Mouse (Mus musculus) heart, postnatal 0 days (tissue): ENCODE measurements around the gene Socs1. TPM values are rescaled to one million over a fixed set of nuclear protein-coding genes. Genes with fewer than 3 reads are reported as not detected.

ENCODE experiments used
- ATAC-seq: fragments of 200-750 bp; cut with Nextera tagmentation; 2 replicates; pipeline ENCODE4 v1.8.0; 2017; ENCODE audit warnings: low read depth, moderate number of reproducible peaks, moderate library complexity; ENCODE audit not compliant: insufficient read depth
- DNase-seq: peaks from one replicate; pipeline ENCODE4 v3.0.0-alpha.2; 2016; ENCODE audit warnings: low spot score
- H3K27ac ChIP-seq: fragments of 300-500 bp; sonication (generic); 2 replicates; pipeline ENCODE4 v1.5.1; 2014; ENCODE audit warnings: low read depth, mild to moderate bottlenecking
- H3K27me3 ChIP-seq: fragments of 300-500 bp; sonication (generic); 2 replicates; pipeline ENCODE4 v1.6.1; 2014; ENCODE audit warnings: low read length, mixed read lengths; ENCODE audit not compliant: control insufficient read depth, insufficient read depth
- H3K36me3 ChIP-seq: fragments of 300-500 bp; sonication (generic); replicated peaks from 2 replicates; pipeline ENCODE4 v1.6.1; 2014; ENCODE audit warnings: low read length, mixed read lengths; ENCODE audit not compliant: control insufficient read depth, insufficient read depth
- H3K4me1 ChIP-seq: fragments of 300-500 bp; sonication (generic); 2 replicates; pipeline ENCODE4 v1.6.1; 2014; ENCODE audit warnings: antibody characterized with exemption; ENCODE audit not compliant: control insufficient read depth, insufficient read depth
- H3K4me2 ChIP-seq: fragments of 300-500 bp; sonication (generic); 2 replicates; pipeline ENCODE4 v1.6.1; 2014; ENCODE audit warnings: low read depth, mild to moderate bottlenecking, low read length, moderate library complexity
- H3K4me3 ChIP-seq: fragments of 300-500 bp; sonication (generic); 2 replicates; pipeline ENCODE4 v1.5.1; 2014; ENCODE audit warnings: low read depth, low read length
- H3K9ac ChIP-seq: fragments of 300-500 bp; sonication (generic); replicated peaks from 2 replicates; pipeline ENCODE4 v1.6.1; 2014; ENCODE audit warnings: low read depth, low read length, mixed read lengths
- H3K9me3 ChIP-seq: fragments of 300-500 bp; sonication (generic); replicated peaks from 2 replicates; pipeline ENCODE4 v1.6.1; 2016; ENCODE audit warnings: low read length; ENCODE audit not compliant: control insufficient read depth
- CTCF ChIP-seq: IDR thresholded peaks from 2 replicates; pipeline ENCODE4 v1.5.1; 2016; ENCODE audit warnings: antibody characterized with exemption, control low read depth, low read depth
- EP300 ChIP-seq: IDR thresholded peaks from 2 replicates; pipeline ENCODE4 v1.6.1; 2016; ENCODE audit warnings: antibody characterized with exemption, low read depth
- WGBS: fragments of 180-500 bp; shearing (Covaris S2); extraction: QIAGEN DNeasy Blood & Tissue Kit; methylation state at CpG from one replicate; pipeline ENCODE4 v1.1.7; 2014; 5-methylcytosine and 5-hydroxymethylcytosine counted together
- polyA plus RNA-seq: library from polyadenylated mRNA; unstranded; fragments of >200 nt; fragmentation: Nextera tagmentation; extraction: Ambion mirVana; gene quantifications from 2 replicates; pipeline ENCODE4 v1.2.1, GENCODE M21; 2015
- total RNA-seq: library from RNA; depleted of rRNA; stranded (reverse); fragments of >200 nt; gene quantifications from 2 replicates; pipeline ENCODE4 v1.2.3, GENCODE M21; 2014; ENCODE audit warnings: low replicate concordance

Gene Socs1
- total and polyA plus RNA-seq, 2 experiments from 2014 or later = 0.80 to 2.7 TPM

- peaks cover 11% of the 10 kb centered on the region for H3K4me1 ChIP-seq
- H3K4me2 ChIP-seq = no peak within 1 kb of the TSS
- no peaks in the 10 kb centered on the region for H3K9me3 ChIP-seq
- ATAC-seq (no peak), DNase-seq (no peak)
- 78% methylated on average over 9 of the region's 9 CpGs for WGBS
- no peak within 1 kb of the TSS for H3K27ac ChIP-seq
- no peak within 1 kb of the TSS for H3K4me3 ChIP-seq
- no peaks in the 10 kb centered on the region for H3K27me3 ChIP-seq
- TF ChIP-seq EP300 = no peak
- TF ChIP-seq CTCF = no peak
- H3K9ac ChIP-seq = no peak within 1 kb of the TSS
- no peaks in the 10 kb centered on the region for H3K36me3 ChIP-seq
Observed at GRCm38 (mm10) chr16:10790702-10791101, 5.4 kb upstream of the Socs1 start, which contains the start of gene Prm3. Prm3 (minus strand) TSS chr16:10790914.

GRCm38 (mm10) chr16:10788866-10789265 lies 3.5 kb upstream of the Socs1 start:
- no peak overlapping the region for H3K27ac ChIP-seq
- no peak for ATAC-seq
- TF ChIP-seq CTCF (no peak), EP300 (no peak)

GRCm38 (mm10) chr16:10788271-10788670 lies 2.9 kb upstream of the Socs1 start, which contains the start of gene Tnp2:
Tnp2 (minus strand) TSS chr16:10788660.
- WGBS = 58% methylated on average over 16 of the region's 16 CpGs
- no peaks in the 10 kb centered on the region for H3K27me3 ChIP-seq
- no peak for ATAC-seq
- TF ChIP-seq EP300 = no peak
- TF ChIP-seq CTCF = no peak
- H3K4me3 ChIP-seq = no peak within 1 kb of the TSS
- H3K4me1 ChIP-seq = peaks cover 16% of the 10 kb centered on the region
- H3K9me3 ChIP-seq = no peaks in the 10 kb centered on the region
- H3K36me3 ChIP-seq = no peaks in the 10 kb centered on the region
- H3K27ac ChIP-seq = no peak within 1 kb of the TSS
- H3K4me2 ChIP-seq = no peak within 1 kb of the TSS
- no peak for DNase-seq
- no peak within 1 kb of the TSS for H3K9ac ChIP-seq

More at GRCm38 (mm10) chr16:10788866-10789265, 3.5 kb upstream of the Socs1 start:
- Histone ChIP-seq H3K4me1 (peaks cover 13% of the 10 kb centered on the region), H3K36me3 (no peaks in the 10 kb centered on the region), H3K27me3 (no peaks in the 10 kb centered on the region), H3K9me3 (no peaks in the 10 kb centered on the region), H3K9ac (no peak overlapping the region), H3K4me2 (no peak overlapping the region), H3K4me3 (no peak overlapping the region)
- no peak for DNase-seq
- WGBS = 83% methylated on average over 4 of the region's 4 CpGs

GRCm38 (mm10) chr16:10787548-10788058 lies 2.3 kb upstream of the Socs1 start:
- no peak for TF ChIP-seq EP300
- TF ChIP-seq CTCF = no peak
- no peak for DNase-seq
- WGBS = 60% methylated on average over 7 of the region's 7 CpGs
- Histone ChIP-seq H3K4me1 (peaks cover 20% of the 10 kb centered on the region), H3K4me2 (no peak overlapping the region), H3K4me3 (no peak overlapping the region), H3K36me3 (no peaks in the 10 kb centered on the region), H3K9ac (no peak overlapping the region), H3K27ac (no peak overlapping the region), H3K9me3 (no peaks in the 10 kb centered on the region), H3K27me3 (no peaks in the 10 kb centered on the region)
- ATAC-seq = no peak

- H3K9ac ChIP-seq = no peak overlapping the region
- no peak overlapping the region for H3K4me3 ChIP-seq
- ATAC-seq (0 out of 2 replicates have a peak, but pooled peaks have one; percentile 6), DNase-seq (peak; percentile 60)
- no peaks in the 10 kb centered on the region for H3K9me3 ChIP-seq
- H3K36me3 ChIP-seq = no peaks in the 10 kb centered on the region
- H3K4me1 ChIP-seq = peaks cover 27% of the 10 kb centered on the region
- TF ChIP-seq EP300 (no peak), CTCF (no peak)
- 40% methylated on average over 4 of the region's 4 CpGs for WGBS
- H3K27ac ChIP-seq = peak overlapping the region; percentile 94
- H3K4me2 ChIP-seq = no peak overlapping the region
- no peaks in the 10 kb centered on the region for H3K27me3 ChIP-seq
Observed at GRCm38 (mm10) chr16:10786782-10787547, 1.6 kb upstream of the Socs1 start.
